Mouse (Mus musculus) erythroid progenitor cell, adult 5-6 weeks (primary cell): ENCODE results near the gene Cacna1s. TPM values are rescaled to one million over a fixed set of nuclear protein-coding genes. Genes with fewer than 3 reads are reported as not detected.

Experiments
- ATAC-seq: replicated peaks from 2 replicates; pipeline ENCODE4 v1.8.0; 2016; ENCODE audit warnings: moderate number of reproducible peaks, mild to moderate bottlenecking, moderate TSS enrichment, inconsistent platforms; ENCODE audit not compliant: poor library complexity, low FRiP score, severe bottlenecking
- total RNA-seq, 2 experiments: library from RNA; stranded (forward) in 1 of 2; stranded (reverse) in 1 of 2; fragments of 150-400 nt in 1 of 2; fragments of 186-747, 209-891 nt in 1 of 2; gene quantifications; 2 replicates each; pipeline versions ENCODE4 v1.2.3 to v1.2.4; 2015 to 2017; ENCODE audit warnings: low replicate concordance in 2 of 2

The Cacna1s gene
- total RNA-seq (2015; ENCODE audit: low replicate concordance) (not detected in 2 replicates), total RNA-seq (2017; ENCODE audit: low replicate concordance) (not detected in 2 replicates)

DNA sequence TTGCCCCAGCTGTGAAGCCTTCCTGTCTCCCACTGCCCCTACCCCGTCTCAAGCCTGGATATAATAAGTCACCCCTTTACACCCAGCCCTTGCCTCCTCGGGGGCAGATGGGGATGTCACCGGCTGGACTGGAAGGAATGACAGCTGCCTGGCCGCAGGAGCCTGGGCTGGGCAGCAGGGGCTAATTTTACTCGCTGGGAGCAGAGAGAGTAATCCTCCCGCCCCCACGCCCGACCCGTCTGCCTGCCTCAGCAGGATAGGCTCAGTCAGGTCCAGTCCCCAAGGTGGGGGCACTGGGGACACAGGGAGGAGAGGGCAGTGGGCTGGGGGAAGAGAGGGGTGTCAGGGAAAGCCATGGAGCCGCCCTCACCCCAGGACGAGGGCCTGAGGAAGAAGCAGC is at the start of gene Cacna1s:
Gene Cacna1s (plus strand): TSS at position 204 of the 400 bp plus-strand sequence.
- ATAC-seq: no peak

DNA sequence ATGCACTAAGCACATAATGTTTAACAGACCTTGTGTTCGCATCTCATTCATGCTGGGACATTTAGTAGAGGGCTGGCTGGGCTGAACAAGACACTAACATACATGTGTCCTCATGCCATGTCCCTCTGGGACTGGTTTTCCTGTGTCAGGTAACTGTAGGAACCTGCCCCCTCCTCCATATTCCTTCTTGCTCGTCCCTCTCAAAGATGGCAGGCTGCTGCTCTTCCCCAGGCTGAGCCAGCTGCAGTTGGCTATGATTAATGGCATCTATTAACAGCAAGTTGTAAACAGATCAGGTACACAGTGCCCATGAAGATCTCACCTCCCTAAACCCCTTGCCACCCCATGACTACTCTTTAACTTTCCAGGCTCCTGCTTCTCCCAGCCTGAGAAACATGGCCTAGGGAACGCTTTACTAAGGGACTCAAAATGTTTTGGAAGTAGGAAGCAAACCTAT is 46.2 kb upstream of the Cacna1s start, which contains the start of gene Igfn1:
Gene Igfn1 (minus strand): TSS at position 51 of the 457 bp plus-strand sequence.
- ATAC-seq: no peak

DNA sequence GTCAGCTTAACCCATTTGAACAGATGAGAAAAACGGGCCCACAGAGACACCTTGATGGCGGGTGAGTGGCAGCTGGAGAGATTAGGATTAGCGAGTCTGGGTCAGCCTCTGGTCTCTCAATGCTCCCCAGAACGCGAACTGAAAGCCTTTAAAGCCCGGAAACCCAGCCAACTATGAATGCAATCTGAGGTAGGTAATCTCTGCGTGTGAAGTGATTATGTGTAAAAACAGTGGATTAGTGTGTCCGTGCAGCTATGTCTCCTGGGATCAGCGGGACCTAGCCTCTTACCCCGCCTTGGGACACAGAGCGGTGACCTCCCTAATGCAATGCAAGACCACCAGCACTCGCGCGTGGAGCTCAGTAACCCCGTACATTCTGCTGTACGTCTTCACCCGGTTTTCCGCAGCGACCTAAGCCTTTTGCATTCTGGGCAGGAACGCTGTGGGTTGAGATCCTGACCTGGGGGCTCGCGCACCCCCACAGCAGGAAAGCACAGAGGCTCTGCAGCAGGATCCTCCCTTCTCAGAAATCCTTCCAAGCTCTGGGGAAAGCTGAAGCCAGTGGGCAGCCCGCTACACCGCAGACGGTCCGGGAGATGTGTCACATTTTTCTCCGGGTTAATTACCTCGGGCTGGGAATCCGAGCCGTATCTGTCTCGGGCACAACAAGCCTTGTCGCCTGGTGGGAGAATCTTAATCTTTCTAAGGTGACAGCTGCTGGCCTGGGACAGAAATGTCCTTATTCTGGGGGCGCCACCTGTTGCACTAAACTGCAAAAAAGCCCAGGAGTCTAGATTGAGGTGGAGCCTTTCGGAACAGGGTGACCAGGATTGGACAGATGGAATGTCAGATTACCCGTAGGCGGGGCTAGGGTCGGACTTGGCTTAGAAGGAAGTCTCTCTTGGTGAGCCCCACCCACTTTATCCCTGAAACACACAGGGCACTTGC is 45.1 kb upstream of the Cacna1s start, which contains the start of gene Tmem9:
Gene Tmem9 (plus strand): TSS at position 940 of the 948 bp plus-strand sequence.
- ATAC-seq: peak; percentile 93

GRCm38 (mm10) chr1:136008159-136008533 is 44.4 kb upstream of the Cacna1s start:
- ATAC-seq: peak; percentile 60

- no peak for ATAC-seq
These were observed 42.3 kb upstream of the Cacna1s start for GRCm38 (mm10) chr1:136010247-136010646.

DNA sequence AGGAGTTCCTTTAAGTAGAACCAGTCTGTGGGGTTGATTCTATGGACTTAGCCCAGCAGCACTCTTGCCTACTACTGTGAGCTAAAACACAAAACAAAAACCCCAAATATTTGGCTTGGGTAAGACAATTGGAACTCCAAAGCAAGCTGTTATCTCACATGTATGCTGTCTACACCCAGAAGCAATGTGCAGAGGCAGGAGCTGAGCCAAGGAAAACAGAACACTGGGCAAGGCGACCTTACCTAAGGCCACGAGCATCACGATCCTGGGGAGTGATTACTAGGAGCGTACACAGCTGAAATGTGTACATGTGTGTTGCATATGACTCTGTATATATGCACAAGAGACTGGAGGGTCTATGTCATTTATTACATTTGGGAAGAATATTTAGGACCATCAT is 39.0 kb upstream of the Cacna1s start:
- ATAC-seq: no peak

DNA sequence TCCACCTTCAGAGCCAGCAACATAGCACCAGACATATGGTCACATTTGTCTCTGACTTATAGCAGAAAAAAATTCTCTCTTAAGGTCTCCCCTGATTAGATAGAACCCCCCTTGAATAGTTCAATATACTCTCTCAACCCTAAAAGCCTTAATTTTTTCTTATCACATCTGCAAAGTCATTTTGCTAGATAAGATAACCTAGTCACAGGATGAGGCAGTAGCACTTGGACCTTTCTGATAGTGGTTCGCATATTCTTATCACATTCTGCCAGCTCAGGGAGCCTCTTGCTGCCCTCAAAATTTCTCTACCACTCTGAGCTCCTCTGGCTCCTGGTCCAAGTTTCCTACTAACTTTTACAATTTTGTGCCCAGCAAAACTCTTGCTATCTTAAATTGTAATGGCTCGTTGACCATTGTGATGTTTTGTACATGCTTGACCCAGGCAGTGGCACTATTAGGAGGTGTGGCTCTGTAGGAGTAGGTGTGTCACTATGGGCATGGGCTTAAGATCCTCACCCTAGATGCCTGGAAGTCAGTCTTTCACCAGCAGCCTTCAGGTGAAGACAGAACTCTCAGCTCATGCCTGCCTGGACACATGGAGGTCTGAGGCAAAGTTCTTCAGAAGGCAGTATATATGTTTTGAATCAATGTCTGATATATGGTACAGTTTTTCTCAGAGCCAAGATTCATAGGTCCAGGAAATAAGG is 37.6 kb upstream of the Cacna1s start:
- ATAC-seq: peak; percentile 69

- 0 out of 2 replicates have a peak, but pooled peaks have one; percentile 15 for ATAC-seq
These were observed 35.2 kb upstream of the Cacna1s start for GRCm38 (mm10) chr1:136017307-136017706.

DNA sequence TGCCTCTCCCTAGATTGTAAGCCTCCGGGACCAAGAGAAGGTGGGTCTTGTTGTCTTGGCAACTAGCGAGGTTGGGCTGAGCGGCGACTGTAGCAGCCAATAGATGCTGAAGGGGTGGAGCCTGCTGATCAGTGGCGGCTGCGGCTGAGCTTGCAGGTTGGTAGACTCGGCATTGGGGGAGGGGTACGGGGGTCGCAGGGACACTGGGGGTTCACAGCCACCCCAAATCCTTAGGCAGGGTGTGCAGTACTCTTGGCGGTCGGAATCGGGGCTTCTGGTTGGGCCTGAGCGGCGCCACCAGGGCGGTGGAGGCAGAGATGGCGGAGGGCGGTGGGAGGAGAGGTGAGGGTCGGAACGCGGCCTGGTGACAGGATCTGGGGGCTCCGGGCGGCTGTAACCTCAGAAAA is 34.6 kb upstream of the Cacna1s start:
- ATAC-seq: peak; percentile 85

DNA sequence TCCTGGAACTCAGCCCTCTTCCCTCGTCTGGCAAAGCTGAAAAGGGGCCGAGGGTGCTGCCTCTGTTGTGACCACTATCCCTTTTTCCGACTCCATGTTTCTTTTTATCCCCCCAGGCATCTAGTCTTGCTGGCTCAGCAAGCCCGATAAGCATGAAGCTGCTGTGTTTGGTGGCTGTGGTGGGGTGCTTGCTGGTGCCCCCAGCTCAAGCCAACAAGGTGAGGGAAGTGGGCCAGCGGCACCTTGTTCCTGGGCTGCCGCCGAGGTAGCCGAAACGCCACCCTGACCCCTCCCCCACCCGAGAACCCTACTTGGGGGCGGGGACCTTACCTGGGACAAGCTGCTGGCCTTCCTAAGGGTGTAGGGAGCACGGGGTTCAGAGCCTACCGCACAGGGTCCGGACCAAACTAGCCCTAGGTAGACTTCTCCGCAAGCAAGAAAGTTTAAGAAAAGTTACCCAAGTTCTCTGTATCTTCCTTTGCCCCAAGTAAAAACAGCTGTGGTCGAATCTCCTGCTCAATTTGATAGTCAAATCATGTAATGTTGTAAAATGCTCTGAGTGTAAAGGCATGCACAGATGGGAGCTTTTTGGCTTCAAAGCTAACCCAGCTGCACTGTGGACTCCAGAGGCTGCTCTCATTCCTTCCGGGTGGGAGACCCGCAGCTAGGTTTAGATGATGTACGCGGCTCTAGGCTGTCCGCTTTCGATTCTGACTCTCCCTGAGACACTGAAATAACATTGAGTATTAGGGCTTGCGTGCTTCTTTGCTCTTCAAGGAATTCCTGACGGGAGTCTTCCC is 34.0 kb upstream of the Cacna1s start:
- ATAC-seq: peak; percentile 35

DNA sequence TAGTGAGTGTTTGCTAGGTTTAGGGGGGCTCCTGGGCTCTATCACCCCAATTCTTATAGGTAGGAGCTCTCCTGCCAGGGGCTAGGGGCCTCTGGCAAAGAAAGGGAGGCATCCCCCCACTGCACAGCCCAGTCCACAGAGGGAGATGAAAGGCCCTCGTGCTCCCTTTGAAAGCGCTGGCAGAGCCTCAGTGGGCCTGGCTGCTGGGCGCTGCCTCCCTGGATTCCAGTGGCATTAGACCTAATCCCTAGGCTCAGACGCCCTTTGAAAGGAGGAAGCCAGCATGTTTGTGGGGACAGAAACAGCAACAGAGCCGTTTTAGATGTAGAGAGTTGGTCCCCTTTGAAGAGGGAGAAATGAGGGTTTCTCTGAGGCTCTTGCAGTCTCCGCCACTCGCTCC is 22.3 kb upstream of the Cacna1s start:
- no peak for ATAC-seq

GRCm38 (mm10) chr1:136031697-136032096 is 20.9 kb upstream of the Cacna1s start:
- ATAC-seq: no peak

DNA sequence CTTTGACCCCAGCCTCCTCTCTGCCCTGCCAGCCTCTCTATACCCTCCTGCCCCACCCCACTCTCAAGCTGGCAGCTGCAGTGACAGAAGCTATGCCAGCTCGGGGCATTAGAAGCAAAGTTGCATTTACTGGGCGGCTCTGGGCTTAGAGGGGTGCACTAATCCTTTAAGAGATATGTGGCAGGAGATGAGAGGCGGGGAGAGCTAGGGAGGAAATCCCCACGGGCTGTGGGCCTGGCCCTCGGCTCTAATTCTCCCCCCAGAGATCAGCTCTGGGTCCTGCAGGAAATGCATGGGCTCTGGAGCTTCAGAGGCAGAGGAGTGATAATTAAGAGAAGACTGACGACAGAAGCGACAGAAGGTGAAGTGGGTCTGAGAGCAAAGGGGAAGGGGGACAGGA is 19.6 kb upstream of the Cacna1s start:
- ATAC-seq: no peak

DNA sequence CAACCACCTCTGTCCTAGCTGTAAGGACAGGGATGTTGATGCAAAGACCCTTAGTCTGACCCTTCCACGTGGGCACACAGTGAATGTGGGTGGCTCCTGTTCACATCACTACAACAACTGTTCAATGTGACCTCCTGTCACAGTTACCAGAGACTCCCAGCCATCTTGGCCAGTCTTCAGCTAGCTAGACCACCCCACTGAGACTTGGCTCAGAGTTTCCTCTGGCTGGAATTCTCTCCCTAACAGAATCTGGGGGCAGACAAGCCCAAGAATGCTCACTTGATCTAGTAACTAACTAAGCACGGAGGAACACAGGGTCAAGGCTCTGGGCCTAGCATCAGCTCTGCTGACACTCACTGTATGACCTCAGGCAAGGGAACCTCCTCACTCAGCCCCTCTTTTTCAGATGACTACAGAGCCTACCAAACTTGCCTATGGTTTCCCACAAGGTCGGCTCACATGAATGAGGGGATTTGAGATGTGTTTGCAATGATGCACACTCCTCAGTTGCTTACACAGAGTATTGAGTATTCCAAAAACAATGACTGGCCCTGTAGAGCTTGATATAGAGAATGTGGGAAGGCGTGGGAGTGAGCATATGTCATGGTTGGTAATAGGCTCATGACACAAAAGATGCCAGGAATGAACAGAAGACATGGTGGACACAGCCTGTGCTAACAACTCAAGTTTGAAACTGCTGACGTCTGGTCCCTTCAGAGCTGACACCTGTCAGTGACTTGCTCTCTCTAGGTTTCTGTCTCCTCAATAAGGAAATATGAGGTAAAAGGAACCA is 13.6 kb upstream of the Cacna1s start:
- ATAC-seq: no peak

DNA sequence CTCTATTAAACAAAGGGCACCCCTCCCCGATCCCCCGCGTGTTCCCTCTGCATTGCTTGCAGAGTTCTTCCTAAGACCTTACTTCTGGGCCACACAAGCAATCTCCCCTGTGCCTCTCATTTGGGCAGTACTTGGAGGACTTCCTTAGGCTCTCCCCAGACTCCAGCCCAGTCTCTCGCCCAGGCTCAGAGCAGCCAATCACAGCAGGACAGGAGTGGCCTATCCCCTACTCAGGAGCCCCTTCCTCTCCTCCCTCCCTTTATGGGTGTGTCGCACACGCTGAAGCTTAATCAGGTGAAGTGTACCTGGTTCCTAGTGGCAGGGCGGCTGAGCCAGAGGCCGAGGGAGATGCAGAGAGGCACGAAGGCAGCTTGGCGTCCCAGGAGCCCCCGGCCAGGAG is 12.1 kb upstream of the Cacna1s start:
- ATAC-seq: no peak

DNA sequence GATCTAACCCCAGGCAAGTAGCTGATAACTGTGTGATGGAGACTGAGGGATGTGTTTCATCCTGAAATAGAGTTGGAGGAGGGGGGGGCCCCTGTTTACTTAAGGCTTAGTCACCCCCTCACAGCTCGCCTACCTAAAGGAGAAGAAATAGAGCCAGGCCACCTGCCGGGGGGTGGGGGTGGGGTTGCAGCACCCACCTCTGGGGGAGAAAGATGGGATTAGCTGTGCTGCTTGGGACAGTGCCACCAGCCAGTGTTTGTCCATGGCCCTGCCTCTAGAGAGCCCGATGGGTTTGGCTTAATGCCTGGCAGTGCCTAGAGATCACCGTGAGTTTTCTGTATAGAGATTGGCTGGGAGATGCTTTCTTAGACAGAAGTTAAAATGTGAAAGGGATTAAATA is 11.7 kb upstream of the Cacna1s start:
- ATAC-seq: no peak

DNA sequence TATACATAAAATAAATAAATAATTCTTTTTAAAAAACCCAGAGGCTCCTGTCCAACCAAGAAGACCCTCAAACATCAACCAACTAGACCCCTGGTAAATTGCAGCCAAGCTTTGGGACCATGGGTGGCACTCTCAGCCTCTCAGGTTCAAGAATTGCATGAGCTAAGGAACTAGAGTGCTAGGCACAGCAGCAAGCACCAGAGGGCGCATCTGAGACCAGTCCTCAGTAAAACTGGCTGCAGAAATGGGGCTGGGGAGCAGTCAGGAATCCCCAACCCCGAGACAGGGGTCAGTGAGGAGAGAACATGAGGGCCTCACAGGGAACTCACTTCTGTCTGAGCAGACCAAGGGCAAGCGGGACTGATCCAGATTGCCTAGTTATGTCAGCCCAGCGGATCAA is 6.8 kb upstream of the Cacna1s start:
- ATAC-seq: peak; percentile 69

- 0 out of 2 replicates have a peak, but pooled peaks have one; percentile 56 for ATAC-seq
These were observed 5.1 kb upstream of the Cacna1s start for GRCm38 (mm10) chr1:136047432-136047831.

DNA sequence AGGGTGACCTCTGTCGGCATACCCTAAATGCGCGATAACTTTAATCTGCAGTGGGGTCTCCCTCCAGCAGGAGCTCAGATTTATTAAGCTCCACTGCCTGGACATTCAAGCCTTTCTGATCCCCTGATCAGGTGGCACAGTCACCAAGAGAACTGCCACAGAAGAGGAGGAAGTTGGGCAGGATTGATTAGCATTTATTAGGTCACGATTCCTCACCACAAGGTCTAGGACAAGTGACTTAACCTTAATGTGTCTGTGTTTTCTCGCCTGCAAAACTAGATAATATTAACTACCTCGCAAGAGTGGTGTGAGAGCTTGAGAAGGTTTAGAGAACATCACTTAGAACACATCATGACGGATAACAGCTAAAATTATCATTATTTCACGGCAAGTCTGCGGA is 4.7 kb upstream of the Cacna1s start:
- no peak for ATAC-seq
